Mouse (Mus musculus) bone marrow, adult 2 months (tissue): ENCODE data around the gene Eef1akmt3.

Experiments
- CTCF ChIP-seq: fragments of 200-500 bp; IDR thresholded peaks from 2 replicates; pipeline ENCODE4 v1.5.1; 2011; ENCODE audit warnings: low read length, control low read depth; ENCODE audit not compliant: control insufficient read depth, insufficient read depth
- POLR2A ChIP-seq: fragments of 200-500 bp; IDR thresholded peaks from 2 replicates; pipeline ENCODE4 v1.6.1; 2011; ENCODE audit warnings: low read depth, mild to moderate bottlenecking, control low read depth, low read length, borderline replicate concordance; ENCODE audit not compliant: control insufficient read depth

- TF ChIP-seq CTCF (no peak), POLR2A (no peak)
Observed at GRCm38 (mm10) chr10:127061085-127061484, 19.8 kb upstream of the Eef1akmt3 start.
